Mouse (Mus musculus) ES-Bruce4 (cell line): ENCODE results near the gene Snap23. TPM values are rescaled to one million over a fixed set of nuclear protein-coding genes. Genes with fewer than 3 reads are reported as not detected.

ENCODE experiments used
- H3K27ac ChIP-seq: 2 replicates; pipeline ENCODE4 v1.5.1; 2012; ENCODE audit warnings: low read length, inconsistent platforms; ENCODE audit not compliant: insufficient read depth
- H3K27me3 ChIP-seq: 2 replicates; pipeline ENCODE4 v1.6.1; 2012; ENCODE audit warnings: mild to moderate bottlenecking, low read length, inconsistent platforms; ENCODE audit not compliant: control insufficient read depth, poor library complexity, insufficient read depth, severe bottlenecking
- H3K36me3 ChIP-seq: 2 replicates; pipeline ENCODE4 v1.6.1; 2012; ENCODE audit warnings: inconsistent platforms, mild to moderate bottlenecking, low read length, moderate library complexity; ENCODE audit not compliant: control insufficient read depth, poor library complexity, insufficient read depth, severe bottlenecking
- H3K4me1 ChIP-seq: one replicate; pipeline ENCODE4 v1.8.1; 2011; ENCODE audit warnings: low read length; ENCODE audit not compliant: control insufficient read depth, insufficient read depth
- H3K4me3 ChIP-seq: 2 replicates; pipeline ENCODE4 v1.5.1; 2011; ENCODE audit warnings: low read depth, mild to moderate bottlenecking, low read length
- H3K9ac ChIP-seq: 2 replicates; pipeline ENCODE4 v1.6.1; 2012; ENCODE audit warnings: low read depth, mild to moderate bottlenecking, inconsistent platforms; ENCODE audit not compliant: poor library complexity, severe bottlenecking
- H3K9me3 ChIP-seq: replicated peaks from 2 replicates; pipeline ENCODE4 v1.6.1; 2012; ENCODE audit warnings: mild to moderate bottlenecking, low read length, inconsistent platforms; ENCODE audit not compliant: control insufficient read depth, poor library complexity, insufficient read depth, severe bottlenecking
- CTCF ChIP-seq: IDR thresholded peaks from one replicate; pipeline ENCODE4 v1.8.1; 2011; ENCODE audit warnings: low read depth, low read length
- EP300 ChIP-seq: IDR thresholded peaks from 2 replicates; pipeline ENCODE4 v1.6.1; 2011; ENCODE audit warnings: low read depth, low read length; ENCODE audit not compliant: insufficient read depth
- POLR2A ChIP-seq: IDR thresholded peaks from one replicate; pipeline ENCODE4 v1.8.1; 2011; ENCODE audit warnings: low read length; ENCODE audit not compliant: insufficient read depth
- polyA plus RNA-seq: library from polyadenylated mRNA; stranded (reverse); fragments of >200 nt; gene quantifications from 2 replicates; pipeline ENCODE4 v1.2.4, GENCODE M21; 2011; ENCODE audit warnings: low read depth; ENCODE audit not compliant: missing spikeins, insufficient read depth, insufficient read length

Gene Snap23
- polyA plus RNA-seq = 78.0 and 78.7 TPM in 2 replicates

DNA sequence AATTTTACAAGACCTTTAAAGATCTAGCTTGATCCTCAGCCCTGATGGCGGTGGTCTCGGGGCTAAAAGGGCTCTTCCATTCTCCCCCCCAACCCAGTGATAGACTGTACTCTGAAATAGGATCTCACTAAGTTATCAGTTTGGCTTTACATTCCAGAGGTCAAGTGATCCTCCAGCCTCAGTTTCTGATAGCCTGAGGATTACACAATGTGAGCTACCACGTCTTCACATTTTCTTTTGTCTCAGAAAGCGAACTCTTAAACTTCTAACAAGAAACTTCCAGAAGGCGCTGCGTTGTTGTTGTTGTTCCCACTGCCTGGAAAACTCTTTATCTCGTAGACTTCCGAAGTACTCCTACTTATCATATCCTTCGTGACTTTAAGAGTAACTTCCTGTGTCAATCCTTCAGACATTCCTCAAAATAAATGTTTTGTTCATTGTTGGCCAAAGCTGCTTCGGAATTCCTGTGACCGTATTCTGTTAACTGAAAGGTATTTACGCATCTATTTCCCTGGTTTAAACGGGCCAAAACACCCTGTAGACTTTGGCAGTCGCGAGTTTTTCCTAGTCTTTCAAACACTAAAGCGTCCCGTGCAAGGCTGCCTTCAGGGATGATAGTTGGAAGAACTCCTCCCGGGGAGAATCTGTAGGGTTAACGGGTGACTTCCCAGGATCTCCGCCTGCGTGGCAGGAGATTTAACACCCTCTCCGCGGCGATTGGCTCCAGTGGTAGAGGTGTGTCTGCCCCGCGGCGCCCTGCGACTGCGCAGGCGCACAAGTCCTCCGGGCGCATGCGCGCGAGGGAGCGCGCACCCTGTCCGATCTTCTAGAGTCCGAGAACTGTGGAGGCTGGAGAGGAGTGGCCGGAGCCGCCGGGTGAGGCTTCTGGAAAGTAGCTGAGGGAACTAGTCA lies at the start of gene Snap23:
TSS of gene Snap23 (plus strand) at position 786 of the 912 bp plus-strand sequence.
- no peaks in the 10 kb centered on the region for H3K27me3 ChIP-seq
- TF ChIP-seq POLR2A (no peak), EP300 (0 out of 2 replicates have a peak, but pooled peaks have one; percentile 3)
- H3K36me3 ChIP-seq = peaks cover under 1% of the 10 kb centered on the region
- H3K4me1 ChIP-seq = no peaks in the 10 kb centered on the region
- peak within 1 kb of the TSS; percentile 87 for H3K27ac ChIP-seq
- H3K9ac ChIP-seq = peak within 1 kb of the TSS; percentile 74
- no peaks in the 10 kb centered on the region for H3K9me3 ChIP-seq
- H3K4me3 ChIP-seq = peak within 1 kb of the TSS; percentile 85

DNA sequence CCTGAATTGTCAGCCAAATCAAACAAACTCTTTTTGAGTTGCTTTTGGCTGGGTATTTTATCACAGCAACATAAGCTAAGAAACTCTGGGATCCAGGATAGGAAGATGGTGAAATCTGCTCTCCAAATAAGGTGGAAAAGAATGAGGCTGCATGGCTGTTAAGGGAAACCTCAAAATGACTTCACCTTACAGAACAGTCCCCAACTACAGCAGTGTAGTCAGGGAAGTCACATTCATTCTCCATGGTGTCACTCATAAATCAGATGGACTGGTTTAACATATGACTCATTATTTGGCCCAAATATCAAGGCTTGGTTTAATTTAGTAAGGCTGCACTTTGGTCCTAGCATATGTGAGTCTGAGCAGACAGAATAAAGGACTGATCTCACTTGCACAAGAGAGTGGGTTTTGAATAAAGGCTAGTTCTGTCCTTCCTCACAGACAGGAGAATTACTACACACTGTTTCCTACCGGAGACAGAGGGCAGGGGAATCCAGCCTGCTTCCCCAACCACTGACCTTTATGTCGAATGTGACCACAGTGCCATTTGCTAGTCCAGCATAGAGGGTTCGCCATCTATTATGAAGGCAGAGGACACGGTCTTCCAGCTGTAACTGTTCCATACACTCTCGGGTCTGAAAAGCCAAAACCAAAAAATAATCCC lies 48.8 kb upstream of the Snap23 start:
- H3K27me3 ChIP-seq = no peaks in the 10 kb centered on the region; the same call in 1 of the 2 replicates
- H3K9me3 ChIP-seq = no peaks in the 10 kb centered on the region
- no peak overlapping the region for H3K9ac ChIP-seq
- no peak overlapping the region for H3K4me3 ChIP-seq
- H3K4me1 ChIP-seq = peaks cover 6% of the 10 kb centered on the region
- H3K27ac ChIP-seq = no peak overlapping the region
- TF ChIP-seq POLR2A (no peak), EP300 (no peak), CTCF (no peak)
- peaks cover 84% of the 10 kb centered on the region for H3K36me3 ChIP-seq

DNA sequence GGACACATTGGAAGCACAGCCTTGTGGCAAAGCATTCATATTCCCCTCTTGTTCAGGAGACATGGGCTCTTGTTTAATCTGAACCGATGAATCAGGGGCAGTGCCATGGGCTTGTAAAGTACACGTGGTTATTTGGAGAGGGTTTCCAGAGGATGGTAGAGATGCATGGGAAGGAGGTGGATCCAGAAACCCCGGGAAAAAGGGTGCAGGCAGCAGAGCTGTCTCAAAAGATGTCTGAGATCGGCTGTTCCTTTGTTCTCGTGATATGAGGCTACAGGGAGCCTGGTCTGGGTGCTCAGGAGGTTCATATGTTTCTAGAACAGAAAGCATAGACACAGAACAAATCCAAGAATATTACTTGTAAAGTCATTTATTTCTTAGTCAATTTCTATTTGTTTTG lies 40.7 kb upstream of the Snap23 start:
- no peaks in the 10 kb centered on the region for H3K4me1 ChIP-seq
- no peak overlapping the region for H3K4me3 ChIP-seq
- no peaks in the 10 kb centered on the region for H3K27me3 ChIP-seq
- H3K27ac ChIP-seq = no peak overlapping the region
- peaks cover 96% of the 10 kb centered on the region for H3K36me3 ChIP-seq
- no peak for TF ChIP-seq CTCF
- no peaks in the 10 kb centered on the region for H3K9me3 ChIP-seq
- H3K9ac ChIP-seq = no peak overlapping the region

DNA sequence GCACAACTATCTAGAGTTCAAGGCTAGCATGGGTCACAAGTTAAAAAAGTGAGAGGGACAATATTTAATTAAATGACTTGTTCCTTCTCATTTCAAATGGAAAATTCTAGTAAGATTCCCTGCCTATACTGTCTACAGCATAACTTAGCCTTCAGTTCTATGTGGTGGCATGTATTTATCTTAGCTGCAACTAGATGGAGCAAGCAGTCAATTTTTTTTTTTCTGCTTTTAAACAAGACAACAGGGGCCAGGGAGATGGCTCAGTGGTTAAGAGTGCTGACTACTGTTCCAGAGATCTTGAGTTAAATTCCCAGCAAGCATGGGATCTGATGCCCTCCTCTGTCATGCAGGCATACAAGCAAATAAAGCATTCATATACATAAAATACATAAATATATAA lies 37.9 kb upstream of the Snap23 start:
- Histone ChIP-seq H3K27ac (no peak overlapping the region), H3K27me3 (no peaks in the 10 kb centered on the region), H3K36me3 (peaks cover 88% of the 10 kb centered on the region), H3K9ac (no peak overlapping the region), H3K4me1 (no peaks in the 10 kb centered on the region), H3K4me3 (no peak overlapping the region), H3K9me3 (no peaks in the 10 kb centered on the region)
- no peak for TF ChIP-seq EP300
- no peak for TF ChIP-seq CTCF
- no peak for TF ChIP-seq POLR2A

DNA sequence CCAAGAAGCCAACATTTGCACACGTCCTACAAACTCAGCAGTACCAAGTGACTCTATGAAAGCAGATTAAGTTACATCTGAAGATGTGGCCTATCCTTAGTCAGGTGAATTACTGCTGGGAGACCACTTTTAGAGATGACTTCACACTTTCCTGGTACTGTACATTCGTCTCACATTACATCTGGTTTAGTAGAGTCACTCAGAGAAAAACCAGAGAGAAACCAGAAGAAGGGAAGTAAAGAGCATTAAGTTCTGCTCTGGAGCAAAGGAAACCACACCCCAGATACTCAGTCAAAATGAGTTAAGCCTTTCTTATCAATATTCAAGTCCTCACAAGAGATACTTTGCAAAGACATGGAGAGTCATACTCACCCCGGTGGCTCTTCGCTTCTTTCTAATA lies 36.2 kb upstream of the Snap23 start:
- H3K9ac ChIP-seq = no peak overlapping the region
- H3K9me3 ChIP-seq = no peaks in the 10 kb centered on the region
- H3K4me1 ChIP-seq = no peaks in the 10 kb centered on the region
- no peak for TF ChIP-seq POLR2A
- no peak for TF ChIP-seq CTCF
- H3K27ac ChIP-seq = no peak overlapping the region
- H3K36me3 ChIP-seq = peaks cover 85% of the 10 kb centered on the region
- no peak overlapping the region for H3K4me3 ChIP-seq
- no peaks in the 10 kb centered on the region for H3K27me3 ChIP-seq

DNA sequence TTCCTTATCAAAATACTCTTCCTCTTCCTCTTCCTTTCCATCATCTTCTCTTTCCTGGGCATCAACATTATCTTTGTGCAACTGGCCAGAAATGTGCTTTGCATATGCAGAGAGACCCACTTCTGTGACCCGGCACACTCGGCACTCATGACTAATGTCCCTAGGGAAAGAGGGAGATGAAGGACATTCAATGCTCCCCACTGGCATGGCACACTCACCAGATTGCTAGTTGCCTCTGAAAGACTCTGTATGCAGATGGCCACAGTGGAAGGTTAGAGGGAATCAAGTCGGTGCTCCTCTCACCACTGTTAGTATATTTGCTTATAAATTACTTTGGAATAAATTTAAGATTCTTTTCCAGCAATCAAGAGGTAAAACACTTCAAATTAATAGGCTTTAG lies 28.1 kb upstream of the Snap23 start:
- Histone ChIP-seq H3K4me1 (no peaks in the 10 kb centered on the region), H3K36me3 (peaks cover 25% of the 10 kb centered on the region), H3K9me3 (no peaks in the 10 kb centered on the region), H3K9ac (no peak overlapping the region), H3K27me3 (no peaks in the 10 kb centered on the region), H3K4me3 (no peak overlapping the region), H3K27ac (no peak overlapping the region)
- TF ChIP-seq POLR2A = no peak
- TF ChIP-seq CTCF = no peak
- no peak for TF ChIP-seq EP300
